Mouse (Mus musculus) left cerebral cortex, adult 8-10 months (tissue): Measurements from ENCODE around the gene Trit1. TPM values are rescaled to one million over a fixed set of nuclear protein-coding genes. Genes with fewer than 3 reads are reported as not detected.
"Not testable (repeated sequence)": the region's sequence is repeated elsewhere in the genome, so short reads cannot be mapped to it uniquely, and the experiment has no call there.

Experiments
- DNase-seq, 2 experiments: peaks; one replicate each; pipeline ENCODE4 v3.0.0; 2022; ENCODE audit warnings: low spot score in 2 of 2
- total RNA-seq, 4 experiments: library from RNA; stranded (reverse); gene quantifications; 2 replicates each; pipeline ENCODE4 v1.2.4; 2022

Trit1 gene
- 10 to 100 TPM; 16.0 to 20.3 (median 18.8) TPM for total RNA-seq

DNA sequence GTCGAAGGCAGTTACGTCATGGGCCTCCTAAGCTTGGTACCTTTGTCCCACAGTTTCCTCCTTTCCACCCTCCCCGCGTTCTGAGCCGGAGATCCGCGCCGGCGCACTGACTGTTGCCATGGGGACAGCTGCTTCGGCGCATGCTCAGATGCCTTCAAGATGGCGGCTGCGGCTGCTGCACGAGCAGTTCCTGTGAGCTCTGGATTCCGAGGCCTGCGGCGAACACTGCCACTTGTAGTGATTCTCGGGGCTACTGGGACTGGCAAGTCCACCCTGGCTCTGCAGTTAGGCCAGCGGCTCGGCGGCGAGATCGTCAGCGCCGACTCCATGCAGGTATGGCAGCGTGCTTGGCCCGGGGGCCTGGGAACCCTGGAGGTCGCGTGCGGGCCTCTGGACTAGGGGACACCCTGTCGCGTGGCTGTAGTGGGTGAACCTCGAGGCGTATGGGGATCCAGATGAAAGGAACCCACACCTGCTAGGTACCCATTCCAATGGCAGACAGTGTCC, at the start of gene Trit1:
TSS of gene Trit1 (plus strand) at position 147 of the 507 bp plus-strand sequence.
- DNase-seq = peak; percentile 83 to 91

DNA sequence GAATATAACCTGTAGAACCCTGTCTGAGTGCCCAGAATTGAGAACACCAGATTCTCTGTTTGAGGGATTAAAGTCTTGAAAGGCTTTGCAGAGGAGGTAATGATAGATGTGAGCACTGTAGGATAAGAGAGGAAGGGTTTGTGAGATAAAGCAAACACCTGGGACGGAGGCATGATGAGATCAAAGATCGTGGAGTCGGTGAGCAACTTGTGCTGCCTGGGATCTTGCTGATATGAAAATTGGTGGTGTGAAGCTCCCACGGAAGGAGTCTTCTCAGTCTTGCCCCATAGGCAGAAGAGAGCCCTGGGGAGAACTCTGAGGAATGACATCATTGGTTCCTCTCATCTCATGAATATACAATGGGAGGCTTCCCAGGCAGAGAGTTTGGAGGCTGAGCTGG, 48.3 kb upstream of the Trit1 start:
- no peak for DNase-seq

DNA sequence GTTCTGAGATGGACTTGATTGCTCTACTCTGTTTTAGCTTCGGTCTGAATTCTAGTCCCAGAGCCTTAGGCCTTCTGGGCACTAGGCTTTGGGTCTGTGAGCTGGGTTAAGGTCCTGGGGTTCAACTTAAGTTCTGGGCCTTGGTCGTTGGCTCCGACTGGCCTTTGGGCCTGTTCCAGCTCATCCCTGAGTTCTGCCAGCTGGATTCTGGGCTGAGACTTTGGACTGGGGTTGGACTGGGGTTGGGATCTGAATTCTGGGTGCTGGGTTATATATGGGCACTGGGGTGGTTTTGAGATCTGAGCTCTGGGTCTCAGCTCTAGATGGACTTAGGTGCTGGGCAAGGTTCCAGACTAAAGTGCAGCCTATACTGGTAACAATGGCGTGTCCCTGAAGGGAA, 45.2 kb upstream of the Trit1 start:
- DNase-seq = no peak

DNA sequence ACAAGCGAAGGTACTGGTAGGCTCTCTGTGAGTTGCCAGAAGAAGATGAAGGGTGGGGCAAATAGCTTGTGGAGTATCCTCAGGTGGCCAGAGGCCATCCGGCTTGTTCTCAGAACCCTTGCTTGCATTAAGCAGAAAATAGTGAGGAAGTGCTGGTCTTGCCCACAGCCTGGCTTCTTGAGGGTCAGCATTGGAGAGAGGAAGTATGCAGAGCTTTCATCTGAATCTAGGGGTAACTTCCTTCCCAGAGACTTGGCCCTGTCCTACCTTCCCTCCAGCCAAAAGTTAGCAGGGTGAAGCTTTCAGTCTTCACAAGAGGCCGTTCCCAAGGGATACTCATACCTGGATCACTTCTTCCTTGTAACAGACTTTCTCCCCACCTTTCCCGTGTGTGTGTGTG, 44.8 kb upstream of the Trit1 start:
- DNase-seq = no peak

DNA sequence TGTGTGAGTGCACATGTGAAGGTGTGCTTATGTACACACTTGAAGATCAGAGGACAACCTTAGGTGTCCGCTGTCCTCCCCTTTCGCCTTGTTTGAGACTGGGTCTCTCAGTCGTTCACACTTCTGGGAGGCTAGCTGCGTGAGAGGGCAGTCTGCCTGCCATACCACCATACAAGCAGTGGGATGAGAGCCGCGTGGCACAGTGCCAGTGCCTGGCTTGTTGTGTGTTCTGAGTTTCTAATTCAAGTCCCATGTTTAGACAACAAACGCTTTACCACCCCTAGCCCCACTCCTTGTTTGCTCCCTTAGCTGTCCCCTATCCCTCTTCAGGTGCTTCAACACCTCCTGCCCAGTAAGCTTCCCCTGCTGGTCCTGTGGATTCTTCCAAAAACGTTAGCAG, 44.3 kb upstream of the Trit1 start:
- DNase-seq = no peak

DNA sequence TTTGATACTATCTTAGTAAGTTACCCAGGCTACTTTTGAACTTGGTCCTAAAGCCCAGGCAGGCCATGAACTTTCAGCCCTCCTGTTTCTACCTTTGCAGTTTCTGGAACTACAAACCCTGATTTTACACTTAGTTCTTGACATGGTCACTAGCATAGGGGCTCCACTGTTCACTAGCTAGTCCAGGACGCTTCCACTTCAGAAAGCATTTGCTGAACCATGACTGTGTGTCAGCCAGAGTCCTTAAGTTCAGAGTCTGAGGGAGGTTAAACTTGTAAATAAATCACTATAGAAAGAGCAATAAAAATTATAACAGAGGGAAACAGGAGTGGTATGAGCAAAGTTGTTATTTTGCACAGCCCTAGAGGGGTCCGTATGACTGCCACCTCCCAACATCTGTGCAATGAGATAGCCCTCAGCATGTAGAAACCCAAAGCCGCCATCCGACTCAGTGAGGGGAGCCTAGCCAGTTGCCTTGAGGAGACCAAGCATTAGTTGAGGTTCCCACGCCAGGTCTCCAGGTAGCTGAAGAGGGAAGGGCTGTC, 41.3 kb upstream of the Trit1 start:
- DNase-seq = no peak

DNA sequence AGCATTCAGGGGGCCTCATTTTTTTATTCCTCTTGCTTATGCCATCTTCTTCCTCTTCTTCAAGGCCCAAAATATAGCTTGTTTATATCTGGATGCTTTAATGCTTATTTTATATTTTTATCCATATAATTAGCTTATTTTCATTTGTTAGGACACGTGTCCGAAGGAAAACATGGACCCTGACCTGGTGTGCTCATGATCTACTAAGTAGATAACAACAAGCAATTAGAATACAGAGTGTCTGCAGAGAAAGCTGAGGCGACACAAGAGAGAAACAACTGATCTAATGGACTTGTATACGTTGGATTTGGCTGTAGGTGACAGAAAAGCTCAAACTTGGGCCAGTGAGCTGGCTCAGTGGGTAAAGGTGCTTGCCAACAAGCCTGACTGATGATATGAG, 39.5 kb upstream of the Trit1 start:
- no peak for DNase-seq

DNA sequence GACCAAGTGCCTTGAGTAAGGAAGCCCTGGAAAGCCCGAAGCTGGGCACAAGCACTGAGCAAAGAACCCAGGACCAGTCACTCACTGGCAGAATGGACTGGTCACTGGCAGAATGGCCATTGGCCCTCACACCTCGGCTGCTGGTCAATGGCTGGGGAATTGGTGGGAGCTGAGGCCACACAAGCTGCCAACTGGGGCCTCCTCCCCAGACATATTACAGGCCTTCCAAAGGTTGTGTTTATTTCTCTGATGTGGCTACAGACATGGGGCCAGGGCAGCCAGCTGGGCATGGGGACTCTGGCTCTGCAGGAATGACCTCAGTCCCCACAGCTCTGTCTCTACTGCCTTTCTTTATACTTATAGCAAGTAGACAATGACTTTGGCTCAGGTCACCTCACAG, 37.5 kb upstream of the Trit1 start:
- DNase-seq = no peak

DNA sequence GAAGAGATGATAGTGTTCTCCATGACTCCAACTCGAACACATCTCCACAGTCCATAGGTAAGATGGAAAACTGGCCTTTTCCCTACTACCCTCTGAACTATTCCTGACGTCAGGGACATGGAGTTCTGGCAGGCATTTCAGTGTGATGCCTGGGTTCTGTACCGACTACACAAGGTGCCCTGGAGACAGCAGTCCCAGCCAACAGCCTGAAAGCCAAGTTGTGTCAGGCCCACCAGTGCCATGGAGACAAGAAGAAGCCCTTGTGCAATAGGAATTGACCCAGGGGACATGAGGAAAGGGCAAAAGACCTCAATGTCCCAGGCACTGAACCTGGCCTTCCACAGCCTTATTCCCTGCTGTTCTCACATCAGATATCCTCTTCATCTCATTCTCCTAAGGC, 36.6 kb upstream of the Trit1 start:
- DNase-seq = no peak

DNA sequence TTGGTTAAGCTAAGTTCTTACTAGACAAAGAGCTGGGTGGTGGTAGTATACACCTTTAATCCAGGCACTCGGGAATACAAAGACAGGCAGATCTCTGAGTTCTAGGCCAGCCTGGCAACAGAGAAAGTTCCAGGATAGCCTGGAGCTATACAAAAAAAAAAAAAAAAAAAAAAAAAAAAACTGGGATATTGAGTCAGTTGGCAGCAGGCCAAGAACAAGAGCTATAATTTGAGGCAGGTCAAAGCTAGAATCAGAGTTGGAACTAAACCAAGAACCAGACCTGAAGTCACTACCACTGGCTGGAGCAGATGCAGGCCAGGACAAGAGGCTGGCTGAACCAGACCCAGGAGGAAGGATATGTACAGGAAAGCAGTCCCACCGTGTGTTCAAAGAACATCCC, 35.7 kb upstream of the Trit1 start:
- DNase-seq = no peak

DNA sequence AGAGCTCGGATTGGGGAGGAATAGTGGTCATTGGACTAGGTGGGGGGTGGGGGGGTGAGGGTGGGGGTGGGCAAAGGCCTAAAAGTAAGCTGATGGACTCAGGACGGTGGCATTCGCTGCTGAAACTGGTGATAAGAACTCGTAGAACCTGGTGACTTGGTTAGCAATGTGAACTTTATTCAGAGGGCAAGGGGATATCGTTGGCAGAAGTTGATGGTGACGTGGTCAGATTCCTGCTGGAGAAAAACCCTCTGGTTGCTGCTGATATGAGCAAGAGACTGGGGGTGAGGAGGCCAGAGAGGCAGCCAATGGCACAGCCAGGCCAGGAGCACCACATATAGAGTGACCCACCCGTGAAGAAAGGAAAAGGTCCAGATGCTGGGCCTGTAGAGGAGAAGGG, 35.2 kb upstream of the Trit1 start:
- no peak for DNase-seq

DNA sequence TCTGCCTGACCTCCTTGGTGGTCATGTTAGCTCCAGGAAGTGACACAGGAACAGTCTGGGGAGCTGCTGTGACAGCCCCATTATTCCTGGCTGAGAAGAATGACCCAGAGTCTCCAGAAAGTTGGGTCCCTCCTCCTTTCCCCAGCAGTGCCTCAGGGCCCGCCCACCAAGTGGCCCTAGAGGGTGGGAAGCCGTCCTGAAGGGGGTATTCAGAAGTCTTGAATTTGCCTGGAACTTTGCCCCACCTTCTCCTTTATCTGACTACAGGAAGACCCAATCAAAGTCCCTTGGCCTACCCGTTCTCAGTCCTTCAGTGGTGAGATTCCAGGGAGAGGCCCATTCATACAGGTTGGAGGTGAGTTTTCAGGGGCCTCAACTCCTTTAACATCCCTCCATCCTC, 34.5 kb upstream of the Trit1 start:
- no peak for DNase-seq

DNA sequence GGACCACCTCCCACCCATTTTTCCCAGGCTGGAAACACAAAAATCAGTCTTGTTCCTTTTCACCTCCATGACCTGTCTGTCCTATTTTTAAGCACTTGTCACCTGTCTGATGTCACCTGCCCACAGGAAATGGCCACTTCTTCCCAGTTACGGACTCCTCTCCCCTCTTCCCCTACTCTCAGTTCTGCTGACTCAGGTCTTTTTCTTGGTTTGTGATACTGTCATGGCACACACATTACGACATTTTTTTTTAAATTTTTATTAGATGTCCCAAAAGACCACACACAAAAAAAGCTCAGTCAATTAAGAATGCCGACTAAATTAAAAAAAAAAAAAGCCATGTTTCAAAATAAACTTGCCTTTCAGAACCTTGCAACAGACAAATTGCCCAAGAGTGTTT, 33.9 kb upstream of the Trit1 start:
- DNase-seq = no peak

DNA sequence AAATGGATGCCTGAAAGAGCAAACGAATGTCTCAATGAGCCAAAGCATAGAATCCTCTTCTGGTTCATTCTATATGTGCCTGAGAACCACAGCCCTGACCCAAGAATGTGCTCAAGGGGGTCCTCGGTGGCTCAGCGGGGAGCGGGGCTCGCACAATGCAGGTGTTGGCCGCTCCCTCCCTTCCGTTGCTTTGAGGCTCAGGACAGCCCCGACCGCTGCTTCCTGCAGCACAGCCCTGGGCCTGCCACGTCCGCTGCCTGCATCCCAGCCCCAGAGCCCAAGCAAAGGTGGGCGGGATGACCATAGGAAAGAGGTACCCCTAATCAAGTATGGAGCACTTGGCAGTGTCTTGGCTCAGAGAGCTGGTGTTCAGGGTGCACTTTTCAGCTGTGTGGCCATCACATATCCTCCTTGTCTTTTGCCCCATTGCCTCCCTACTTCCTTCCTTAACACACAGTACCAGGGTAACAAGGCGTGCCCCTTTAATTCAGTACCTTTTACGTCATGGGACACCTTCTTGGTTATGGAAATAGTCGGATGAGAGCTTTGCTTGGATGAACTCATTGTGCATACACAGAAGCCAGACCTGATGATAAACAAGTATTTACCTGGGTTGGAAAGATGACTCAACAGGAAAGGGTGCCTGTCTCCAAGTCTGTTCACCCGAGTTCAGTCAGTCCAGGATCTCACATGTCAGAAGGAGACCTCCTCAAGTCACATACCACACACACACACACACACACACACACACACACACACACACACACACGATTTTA, 32.7 kb upstream of the Trit1 start:
- DNase-seq = no peak

DNA sequence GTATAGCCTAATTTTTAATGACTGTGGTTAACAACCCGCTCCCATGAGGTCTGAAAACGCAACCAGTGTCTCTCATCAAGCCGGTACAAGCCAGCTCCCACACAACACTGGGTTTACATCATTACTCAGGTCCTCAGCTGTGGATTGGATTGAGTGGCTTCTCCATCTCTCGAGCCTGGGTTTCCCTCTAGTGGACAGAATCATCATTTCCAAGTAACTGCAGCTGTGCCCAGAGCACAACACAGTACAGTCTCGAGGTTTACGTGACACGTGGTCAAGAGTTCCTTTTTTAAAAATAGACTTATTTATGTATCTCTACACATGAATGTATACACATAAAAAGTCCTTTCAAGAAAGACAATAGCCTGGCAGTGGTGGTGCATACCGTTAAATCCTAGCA, 31.3 kb upstream of the Trit1 start:
- DNase-seq = peak; percentile 30 to 56

DNA sequence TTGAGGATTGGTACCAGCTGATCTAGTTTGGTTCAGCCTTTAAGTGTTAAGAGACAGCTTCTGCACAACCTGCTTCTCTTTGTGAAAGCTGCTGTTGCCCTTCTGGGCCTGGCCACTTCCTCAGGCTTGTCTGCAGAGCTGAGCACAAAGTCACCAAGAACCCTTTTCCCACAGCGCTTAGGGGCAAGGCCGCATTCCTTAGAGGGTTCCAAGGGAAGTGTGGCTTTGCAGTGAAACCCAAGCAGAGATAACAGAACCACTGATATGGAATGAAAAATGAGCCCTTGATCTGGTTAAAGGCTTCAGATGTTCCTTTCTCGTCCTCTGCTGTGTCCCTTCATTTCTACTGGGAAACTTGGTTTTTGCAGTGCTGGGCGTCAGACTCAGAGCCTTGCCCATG, 29.0 kb upstream of the Trit1 start:
- no peak for DNase-seq

DNA sequence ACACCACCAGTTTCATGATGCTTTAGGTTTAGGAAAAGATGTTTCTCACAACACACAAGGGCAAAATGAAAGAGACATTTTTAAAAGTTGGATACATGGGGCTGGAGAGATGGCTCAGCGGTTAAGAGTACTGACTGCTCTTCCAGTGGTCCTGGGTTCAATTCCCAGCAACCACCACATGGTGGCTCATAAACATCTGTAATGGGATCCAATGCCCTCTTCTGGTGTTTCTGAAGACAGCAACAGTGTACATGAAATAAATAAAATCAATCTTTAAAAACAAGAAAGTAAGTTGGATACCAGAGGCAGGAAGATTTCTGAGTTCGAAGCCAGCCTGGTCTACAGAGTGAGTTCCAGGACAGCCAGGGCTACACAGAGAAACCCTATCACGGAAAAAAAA, 28.4 kb upstream of the Trit1 start:
- not testable (repeated sequence) for DNase-seq

DNA sequence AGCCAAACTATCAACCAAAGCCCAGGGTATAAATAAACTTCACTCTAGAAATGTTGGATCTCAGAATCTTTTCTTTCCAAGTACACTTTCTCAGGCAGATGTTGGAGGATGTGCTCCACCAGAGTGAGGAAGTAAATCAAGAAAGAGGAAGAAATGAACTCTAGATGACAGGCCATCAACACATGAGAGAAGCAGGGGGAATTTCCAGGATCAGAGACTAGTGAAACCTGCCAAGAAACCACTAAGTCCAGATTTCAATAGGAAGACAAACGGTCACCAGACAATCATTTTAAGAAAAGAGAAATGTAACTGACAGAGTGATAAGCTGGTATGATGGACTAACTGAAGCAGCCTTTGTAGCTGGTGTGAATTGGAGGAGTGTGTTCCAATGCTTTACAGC, 25.2 kb upstream of the Trit1 start:
- no peak for DNase-seq

DNA sequence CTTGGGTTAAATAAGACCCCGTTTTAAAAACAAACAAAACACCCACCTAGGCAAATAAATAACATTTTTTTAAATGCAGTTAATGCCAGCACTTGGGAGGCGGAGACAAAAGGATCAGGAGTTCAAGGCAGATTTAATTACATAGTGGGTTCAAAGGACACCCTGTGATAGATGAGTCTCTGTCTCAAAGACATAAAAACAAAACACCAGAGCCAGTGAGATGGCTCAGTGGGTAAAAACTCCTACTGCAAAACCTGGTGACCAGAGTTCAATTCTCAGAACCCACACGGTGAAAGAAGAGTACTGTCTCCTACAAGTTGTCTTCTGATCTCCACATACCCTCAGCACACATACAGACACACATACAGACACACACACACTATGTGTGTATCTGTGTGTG, 24.1 kb upstream of the Trit1 start:
- no peak for DNase-seq

DNA sequence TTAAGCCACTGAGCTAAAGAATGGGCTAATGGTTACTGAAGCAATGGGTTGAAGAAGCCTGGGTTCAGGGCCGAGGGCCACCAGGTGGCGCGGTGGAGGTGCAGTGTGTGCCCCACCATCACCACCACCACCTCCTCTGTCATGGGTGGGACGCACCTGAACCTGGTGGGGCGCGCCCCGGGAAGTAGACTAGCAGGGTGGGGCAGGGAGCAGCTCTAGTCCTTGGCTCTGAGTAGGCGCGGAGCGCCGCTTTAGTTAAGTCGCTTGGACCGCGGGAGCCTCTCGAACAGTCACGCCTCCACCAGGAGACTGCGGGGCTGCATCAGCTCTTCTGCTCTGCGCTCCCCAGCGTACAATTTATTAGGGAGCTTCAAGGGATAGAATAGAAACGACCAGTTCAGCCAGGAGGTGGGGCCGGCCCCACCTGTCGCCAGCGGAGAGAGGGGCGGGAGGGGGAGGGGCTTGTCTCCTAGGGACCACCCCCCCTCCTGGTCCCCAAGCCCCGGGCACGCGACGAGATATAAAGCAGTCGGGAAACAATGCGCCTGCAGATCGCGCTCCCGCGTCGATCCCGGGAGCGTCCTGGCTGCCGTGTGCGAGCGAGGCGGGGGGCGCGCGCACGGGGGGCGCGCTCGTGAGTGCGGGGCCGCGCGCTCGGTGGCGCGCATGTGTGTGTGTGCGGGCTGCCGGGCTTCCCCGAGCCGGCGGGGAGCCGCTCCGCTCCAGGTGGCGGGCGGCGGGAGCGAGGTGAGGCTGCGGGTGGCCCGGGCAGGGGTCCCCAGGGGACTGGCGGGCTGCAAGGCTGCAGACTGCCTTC, 20.8 kb upstream of the Trit1 start, which contains the start of gene Mycl:
TSS of gene Mycl (plus strand) at position 249 of the 817 bp plus-strand sequence.
- DNase-seq = peak; percentile 78 to 93

DNA sequence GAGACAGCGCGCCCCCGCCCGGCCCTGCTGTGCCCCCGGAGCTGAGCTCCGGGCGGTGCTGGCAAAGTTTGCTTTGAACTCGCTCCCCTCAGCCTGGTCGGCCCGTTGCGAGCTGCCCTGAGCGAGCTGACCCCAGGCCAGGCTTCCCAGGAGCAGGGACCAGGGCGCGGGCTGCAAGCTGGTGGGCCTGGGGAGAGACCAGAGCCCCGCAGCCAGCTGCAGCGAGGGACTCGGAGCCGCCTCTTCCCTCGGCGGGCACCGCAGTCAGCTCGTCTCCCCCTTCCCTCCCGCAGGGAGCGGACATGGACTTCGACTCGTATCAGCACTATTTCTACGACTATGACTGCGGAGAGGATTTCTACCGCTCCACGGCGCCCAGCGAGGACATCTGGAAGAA, 20.2 kb upstream of the Trit1 start:
- no peak for DNase-seq

DNA sequence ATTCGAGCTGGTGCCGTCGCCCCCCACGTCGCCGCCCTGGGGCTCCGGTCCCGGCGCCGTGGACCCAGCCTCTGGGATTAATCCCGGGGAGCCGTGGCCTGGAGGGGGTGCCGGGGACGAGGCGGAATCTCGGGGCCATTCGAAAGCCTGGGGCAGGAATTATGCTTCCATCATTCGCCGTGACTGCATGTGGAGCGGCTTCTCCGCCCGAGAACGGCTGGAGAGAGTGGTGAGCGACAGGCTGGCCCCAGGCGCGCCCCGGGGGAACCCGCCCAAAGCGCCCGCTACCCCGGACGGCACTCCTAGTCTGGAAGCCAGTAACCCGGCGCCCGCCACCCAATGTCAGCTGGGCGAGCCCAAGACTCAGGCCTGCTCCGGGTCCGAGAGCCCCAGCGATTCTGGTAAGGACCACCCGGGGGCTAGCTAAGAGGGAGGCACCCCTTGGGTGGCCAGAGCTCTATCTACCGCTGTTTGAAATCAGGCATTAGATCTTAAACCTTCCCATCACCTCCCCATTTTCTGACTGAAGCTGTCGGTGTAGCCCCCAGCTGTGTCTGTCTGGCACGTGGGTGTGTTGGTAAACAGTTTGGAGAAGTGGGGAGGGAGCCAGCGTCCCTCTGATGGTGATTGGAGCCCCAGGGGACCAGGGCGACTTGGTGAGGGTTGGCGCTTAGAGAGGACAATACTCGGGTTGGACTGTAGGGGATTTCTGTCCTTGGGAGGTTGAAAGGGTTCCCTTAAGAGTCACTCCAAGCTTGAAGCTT, 19.6 kb upstream of the Trit1 start:
- DNase-seq = no peak
